Mouse (Mus musculus) lung, embryonic 16.5 days (tissue): ENCODE measurements around the gene Ccdc13. TPM values are rescaled to one million over a fixed set of nuclear protein-coding genes. Genes with fewer than 3 reads are reported as not detected.

Experiments used
- ATAC-seq: fragments of 200-750 bp; cut with Nextera tagmentation; 2 replicates; pipeline ENCODE4 v1.8.0; 2017; ENCODE audit warnings: low read depth, mild to moderate bottlenecking, moderate library complexity
- H3K27ac ChIP-seq: fragments of 300-500 bp; sonication (generic); 2 replicates; pipeline ENCODE4 v1.5.1; 2014; ENCODE audit warnings: mild to moderate bottlenecking, control low read depth, low read length
- H3K27me3 ChIP-seq: fragments of 300-500 bp; sonication (generic); 2 replicates; pipeline ENCODE4 v1.6.1; 2014; ENCODE audit warnings: low read depth, low read length, mixed read lengths; ENCODE audit not compliant: control insufficient read depth, insufficient read depth
- H3K36me3 ChIP-seq: fragments of 300-500 bp; sonication (generic); 2 replicates; pipeline ENCODE4 v1.6.1; 2014; ENCODE audit warnings: low read length; ENCODE audit not compliant: control insufficient read depth, insufficient read depth
- H3K4me1 ChIP-seq: fragments of 300-500 bp; sonication (generic); replicated peaks from 2 replicates; pipeline ENCODE4 v1.6.1; 2014; ENCODE audit warnings: low read length, mixed read lengths; ENCODE audit not compliant: control insufficient read depth, insufficient read depth
- H3K4me2 ChIP-seq: fragments of 300-500 bp; sonication (generic); 2 replicates; pipeline ENCODE4 v1.6.1; 2014; ENCODE audit warnings: low read depth, low read length, control low read depth
- H3K4me3 ChIP-seq: fragments of 300-500 bp; sonication (generic); 2 replicates; pipeline ENCODE4 v1.5.1; 2014; ENCODE audit warnings: mild to moderate bottlenecking, low read length, control low read depth
- H3K9ac ChIP-seq: fragments of 300-500 bp; sonication (generic); 2 replicates; pipeline ENCODE4 v1.6.1; 2014; ENCODE audit warnings: low read length, control low read depth
- H3K9me3 ChIP-seq: fragments of 300-500 bp; sonication (generic); 2 replicates; pipeline ENCODE4 v1.6.1; 2016; ENCODE audit warnings: low read length; ENCODE audit not compliant: control insufficient read depth
- WGBS: fragments of 180-500 bp; shearing (Covaris S2); extraction: QIAGEN DNeasy Blood & Tissue Kit; methylation state at CpG from one replicate; pipeline ENCODE4 v1.1.7; 2014; 5-methylcytosine and 5-hydroxymethylcytosine counted together
- polyA plus RNA-seq: library from polyadenylated mRNA; unstranded; fragments of >200 nt; fragmentation: Nextera tagmentation; extraction: Ambion mirVana; gene quantifications from 2 replicates; pipeline ENCODE4 v1.2.1, GENCODE M21; 2015

Ccdc13 gene
- polyA plus RNA-seq, 1 experiment from 2014 or later = 2.0 TPM

DNA sequence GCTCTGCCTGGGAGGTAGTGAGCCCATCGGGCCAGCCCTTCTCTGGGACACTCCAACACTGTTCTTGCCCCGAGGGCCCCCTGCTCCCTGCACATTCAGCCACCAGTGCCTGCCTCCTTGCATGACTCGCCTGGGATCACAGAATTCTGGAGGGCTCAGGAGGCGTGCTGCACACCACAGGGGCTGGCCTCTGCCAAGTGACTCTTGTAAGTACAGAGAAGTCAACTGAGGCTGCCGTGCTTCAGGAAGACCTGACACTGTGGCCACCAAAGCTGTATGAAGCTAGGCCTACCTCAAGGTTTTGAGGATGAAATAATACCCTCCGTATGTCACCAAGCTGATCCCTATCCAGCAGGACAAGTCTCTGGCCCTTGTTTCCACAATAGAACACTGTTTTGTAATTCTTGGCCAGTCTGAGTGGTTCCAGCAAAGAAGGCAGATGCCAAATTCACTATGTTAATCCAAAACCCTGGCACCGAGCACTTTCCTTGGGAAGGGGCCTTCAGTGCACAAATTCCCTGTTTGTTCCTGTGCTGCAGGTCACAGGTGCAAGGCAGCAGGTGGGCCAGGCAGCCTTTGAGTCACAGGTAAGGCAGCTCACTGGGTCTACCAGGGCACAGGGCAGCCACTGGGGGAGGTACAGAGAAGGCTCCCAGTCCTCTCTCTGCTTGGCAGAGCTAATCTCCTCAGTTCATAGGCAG, 19.3 kb downstream of the Ccdc13 start:
- no peaks in the 10 kb centered on the region for H3K36me3 ChIP-seq
- 36% methylated on average over 7 of the region's 7 CpGs for WGBS
- no peak overlapping the region for H3K4me3 ChIP-seq
- peaks cover 5% of the 10 kb centered on the region for H3K4me1 ChIP-seq
- H3K9ac ChIP-seq = no peak overlapping the region
- no peaks in the 10 kb centered on the region for H3K27me3 ChIP-seq
- no peak for ATAC-seq
- no peaks in the 10 kb centered on the region for H3K9me3 ChIP-seq
- no peak overlapping the region for H3K4me2 ChIP-seq
- H3K27ac ChIP-seq = no peak overlapping the region

DNA sequence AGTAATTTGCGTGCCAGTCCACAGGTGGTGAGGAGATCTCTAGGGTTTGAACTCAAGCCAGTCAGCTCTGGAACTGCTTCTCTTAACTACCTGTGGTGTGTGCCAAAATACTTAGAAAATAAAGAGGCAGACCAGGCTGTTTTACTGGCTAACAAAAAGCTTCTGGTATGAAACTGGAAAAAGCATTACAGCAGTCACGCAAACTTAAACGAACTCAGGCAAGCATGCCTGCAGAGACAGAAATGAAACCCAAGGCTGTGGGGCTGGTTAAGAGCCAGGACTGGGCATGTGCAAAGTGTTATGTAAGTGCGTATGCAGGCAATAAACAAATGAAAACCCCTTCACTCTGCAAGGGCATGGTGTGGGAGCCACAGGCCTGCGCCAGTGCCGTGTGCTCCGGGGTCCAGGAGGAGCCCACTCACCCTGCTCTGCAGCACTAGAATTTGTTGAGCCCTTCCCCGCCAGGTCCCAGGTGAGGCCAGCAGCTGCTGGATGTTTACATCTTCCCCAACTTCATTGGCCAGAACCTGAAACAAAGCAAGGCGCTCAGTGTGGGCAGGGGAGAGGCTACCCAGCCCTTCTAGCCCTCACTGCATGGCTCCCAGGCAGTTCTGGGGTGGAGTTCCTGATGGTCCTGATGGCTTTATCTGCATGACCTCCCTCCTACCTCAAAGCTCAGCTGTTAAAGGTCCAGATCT, 20.0 kb downstream of the Ccdc13 start:
- 0 out of 2 replicates have a peak, but pooled peaks have one; percentile 15 for ATAC-seq
- H3K27ac ChIP-seq = no peak overlapping the region

DNA sequence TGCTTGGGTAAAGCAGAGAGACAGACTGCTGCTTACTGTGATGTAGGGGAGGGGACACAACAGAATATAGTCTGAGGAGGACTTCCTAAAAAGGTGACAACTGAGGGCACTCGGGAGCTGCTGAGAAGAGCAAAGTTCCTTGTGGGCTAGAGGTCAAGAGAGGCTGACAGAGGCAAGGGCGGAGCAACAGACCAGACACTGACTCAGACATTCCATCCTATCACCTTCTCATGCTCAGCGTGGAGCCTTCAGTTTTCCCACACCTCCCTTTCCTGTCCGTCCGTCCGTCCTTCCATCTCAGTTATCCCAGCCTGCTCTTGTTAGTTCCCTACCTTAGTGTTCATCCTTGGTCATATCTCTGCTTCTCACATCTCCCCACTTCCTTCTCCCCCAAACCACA, 24.1 kb downstream of the Ccdc13 start:
- Histone ChIP-seq H3K4me1 (peaks cover 5% of the 10 kb centered on the region), H3K9ac (no peak overlapping the region), H3K27me3 (no peaks in the 10 kb centered on the region), H3K9me3 (no peaks in the 10 kb centered on the region), H3K4me3 (no peak overlapping the region), H3K36me3 (no peaks in the 10 kb centered on the region), H3K27ac (no peak overlapping the region), H3K4me2 (no peak overlapping the region)
- 54% methylated on average over 6 of the region's 6 CpGs for WGBS
- ATAC-seq = no peak

More for the DNA sequence above, 20.0 kb downstream of the Ccdc13 start:
- 48% methylated on average over 9 of the region's 9 CpGs for WGBS
- H3K9ac ChIP-seq = no peak overlapping the region
- no peaks in the 10 kb centered on the region for H3K27me3 ChIP-seq
- no peaks in the 10 kb centered on the region for H3K9me3 ChIP-seq
- no peaks in the 10 kb centered on the region for H3K36me3 ChIP-seq
- no peak overlapping the region for H3K4me3 ChIP-seq
- peaks cover 5% of the 10 kb centered on the region for H3K4me1 ChIP-seq
- H3K4me2 ChIP-seq = no peak overlapping the region

DNA sequence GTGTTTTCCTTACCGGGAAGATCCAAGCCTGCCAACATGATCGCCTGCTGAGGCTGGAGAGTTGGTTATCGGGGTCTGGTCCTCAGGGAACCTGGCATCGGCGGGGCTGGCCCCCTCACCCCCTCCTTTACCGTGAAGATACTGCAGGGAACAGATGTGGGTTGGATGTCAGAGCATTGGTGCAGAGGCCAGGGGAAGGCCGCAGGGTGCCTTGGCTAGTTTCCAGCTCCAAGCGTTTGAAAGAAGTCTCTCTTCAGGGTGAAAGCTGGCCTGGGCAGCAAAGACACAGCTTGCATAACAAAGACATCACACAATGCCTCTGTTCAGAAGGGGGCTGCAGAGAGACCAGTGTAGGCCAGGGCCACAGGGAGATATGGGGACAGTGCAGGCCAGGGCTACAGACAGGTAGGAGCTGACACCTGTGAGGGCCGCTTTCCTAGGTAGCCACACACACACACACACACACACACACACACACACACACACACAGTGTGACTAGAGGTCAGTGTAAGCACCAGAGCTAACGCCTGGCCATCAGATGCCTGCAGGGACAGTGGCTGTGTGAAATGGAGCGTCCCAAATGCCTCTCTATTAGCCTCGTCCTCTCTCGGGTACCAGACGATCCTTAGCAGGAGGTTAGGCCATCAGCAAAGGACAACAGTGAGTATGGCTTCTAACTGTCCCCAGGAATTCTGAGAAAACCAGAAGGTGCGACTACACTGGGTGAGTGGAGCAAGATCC, 29.0 kb downstream of the Ccdc13 start:
- Histone ChIP-seq H3K4me1 (peaks cover 6% of the 10 kb centered on the region), H3K4me2 (no peak overlapping the region), H3K36me3 (no peaks in the 10 kb centered on the region), H3K9ac (no peak overlapping the region), H3K27me3 (no peaks in the 10 kb centered on the region), H3K27ac (no peak overlapping the region), H3K4me3 (no peak overlapping the region), H3K9me3 (no peaks in the 10 kb centered on the region)
- ATAC-seq = peak; percentile 19; the same call in 1 of the 2 replicates
- 39% methylated on average over 15 of the region's 15 CpGs for WGBS

DNA sequence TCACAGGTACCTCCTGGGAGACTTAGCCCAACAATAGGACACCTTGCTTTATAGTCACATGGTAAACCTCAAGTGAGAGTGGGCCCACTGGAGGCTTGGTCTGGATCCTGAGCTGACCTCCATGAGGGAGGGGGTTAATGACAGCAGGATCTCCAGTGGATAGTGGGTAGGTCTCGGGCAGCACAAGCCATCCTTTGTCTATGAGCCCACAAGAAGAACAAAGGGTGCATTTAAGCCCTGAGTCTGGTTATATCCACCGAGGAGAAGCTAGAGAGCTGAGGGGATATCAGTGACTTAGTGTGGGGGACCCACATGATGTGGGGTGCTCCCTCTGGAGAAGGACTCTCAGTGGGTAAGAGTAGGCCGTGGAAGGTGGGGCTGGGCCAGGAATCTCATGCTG, 30.8 kb downstream of the Ccdc13 start:
- ATAC-seq = no peak
- Histone ChIP-seq H3K9me3 (no peaks in the 10 kb centered on the region), H3K4me3 (no peak overlapping the region), H3K9ac (no peak overlapping the region), H3K4me2 (no peak overlapping the region), H3K4me1 (peaks cover 6% of the 10 kb centered on the region), H3K36me3 (no peaks in the 10 kb centered on the region), H3K27ac (no peak overlapping the region), H3K27me3 (no peaks in the 10 kb centered on the region)
- 56% methylated on average over 3 of the region's 3 CpGs for WGBS

DNA sequence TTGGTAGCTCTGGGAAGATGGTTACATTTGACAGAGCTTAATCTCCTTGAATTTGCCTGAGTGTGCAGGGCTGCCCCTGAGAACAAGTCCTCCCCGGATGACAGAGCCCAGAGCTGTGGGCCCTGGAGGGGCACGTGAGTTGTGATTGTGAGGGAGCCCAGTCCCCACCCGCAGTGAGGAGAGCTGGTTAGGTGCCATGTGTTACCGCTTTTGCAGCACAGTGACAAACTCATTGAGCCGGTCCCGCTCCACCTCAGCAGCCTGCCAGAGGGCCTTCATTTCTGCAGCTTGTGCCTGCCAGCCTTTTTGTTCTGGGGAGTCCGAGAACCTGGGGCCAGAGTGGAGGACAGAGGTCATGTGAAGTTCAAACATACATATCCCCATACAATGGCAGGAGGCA, 31.3 kb downstream of the Ccdc13 start:
- Histone ChIP-seq H3K36me3 (no peaks in the 10 kb centered on the region), H3K27me3 (no peaks in the 10 kb centered on the region), H3K4me1 (peaks cover 6% of the 10 kb centered on the region), H3K9ac (no peak overlapping the region), H3K9me3 (no peaks in the 10 kb centered on the region), H3K27ac (no peak overlapping the region), H3K4me2 (no peak overlapping the region), H3K4me3 (no peak overlapping the region)
- no peak for ATAC-seq
- 57% methylated on average over 7 of the region's 7 CpGs for WGBS

DNA sequence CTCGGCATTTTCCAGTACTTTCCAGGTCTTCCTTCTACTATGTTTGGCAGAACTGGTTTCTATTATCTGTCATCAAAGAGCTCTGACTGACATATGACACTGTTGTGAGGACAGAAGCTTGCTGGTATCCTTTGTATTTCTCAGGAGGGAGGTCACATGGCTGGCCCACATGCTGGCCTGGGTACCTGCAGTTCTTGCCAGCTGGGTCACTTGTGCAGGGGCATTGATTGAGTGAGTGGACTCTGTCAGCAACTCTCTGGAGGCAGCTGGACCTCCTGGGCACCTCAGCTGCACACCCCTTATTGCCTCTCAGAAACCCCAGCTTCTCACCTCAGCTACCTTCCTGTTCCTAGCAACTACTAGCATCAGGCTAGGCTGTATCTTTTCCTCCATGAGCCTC, 31.7 kb downstream of the Ccdc13 start:
- Histone ChIP-seq H3K4me2 (no peak overlapping the region), H3K27ac (no peak overlapping the region), H3K9me3 (no peaks in the 10 kb centered on the region), H3K27me3 (no peaks in the 10 kb centered on the region), H3K4me3 (no peak overlapping the region), H3K9ac (no peak overlapping the region), H3K36me3 (no peaks in the 10 kb centered on the region), H3K4me1 (peaks cover 6% of the 10 kb centered on the region)
- WGBS = 68% methylated on average over 1 of the region's 1 CpGs
- ATAC-seq = no peak

DNA sequence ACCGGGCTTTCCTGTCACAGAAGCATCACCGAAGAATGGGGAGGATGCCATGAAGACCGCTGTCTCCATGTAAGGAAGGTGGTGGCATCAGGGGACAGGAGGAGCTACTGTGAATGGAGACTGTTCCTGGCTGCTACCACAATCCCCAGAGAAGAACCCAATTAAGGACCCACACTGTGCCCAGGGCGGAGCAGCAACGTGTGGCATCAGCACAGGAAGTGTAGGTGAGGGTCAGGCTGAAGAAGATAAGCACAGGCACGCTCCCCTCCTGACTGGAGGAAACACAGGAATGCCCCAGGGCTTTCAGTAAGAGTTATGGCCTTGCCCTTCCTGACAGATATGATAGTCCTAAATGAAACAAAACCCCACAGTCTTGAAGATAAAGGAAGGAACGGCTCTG, 36.5 kb downstream of the Ccdc13 start:
- H3K4me3 ChIP-seq = no peak overlapping the region
- no peak for ATAC-seq
- H3K9me3 ChIP-seq = no peaks in the 10 kb centered on the region
- H3K36me3 ChIP-seq = no peaks in the 10 kb centered on the region
- H3K4me2 ChIP-seq = no peak overlapping the region
- H3K27ac ChIP-seq = no peak overlapping the region
- 0 out of 2 replicates have a peak, but pooled peaks cover 2% of the 10 kb centered on the region for H3K4me1 ChIP-seq
- 45% methylated on average over 7 of the region's 7 CpGs for WGBS
- no peak overlapping the region for H3K9ac ChIP-seq
- no peaks in the 10 kb centered on the region for H3K27me3 ChIP-seq

DNA sequence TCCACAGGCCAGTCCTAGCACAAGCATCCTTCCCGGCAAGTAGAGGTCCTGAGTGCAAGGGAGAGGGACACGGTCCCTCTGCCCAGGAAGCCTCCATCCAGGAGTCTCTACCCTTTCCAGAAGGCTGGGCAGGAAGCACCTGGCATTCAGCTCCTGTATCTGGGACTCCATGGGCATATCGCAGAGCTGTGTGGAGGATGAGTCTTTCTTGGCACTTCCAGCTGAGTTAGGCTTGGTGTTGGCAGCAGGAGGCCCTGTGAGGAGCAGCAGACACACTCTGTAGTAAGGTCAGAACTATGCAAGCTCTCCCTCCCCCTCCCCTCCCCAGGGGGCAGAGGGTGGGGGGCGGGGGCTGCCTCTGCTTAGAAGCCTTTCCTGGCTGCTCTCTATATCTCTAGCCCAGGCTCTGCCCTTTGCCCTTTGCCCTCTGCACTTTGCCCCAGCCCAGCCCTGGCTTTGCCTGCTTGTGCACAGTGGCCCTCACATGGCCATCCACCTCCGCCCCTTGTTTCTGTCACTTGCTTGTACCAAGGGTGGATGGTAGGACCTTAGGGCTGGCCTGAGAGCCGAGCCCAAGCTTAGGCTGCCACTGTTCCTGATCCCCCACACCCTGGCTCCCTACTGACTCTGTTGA, 40.3 kb downstream of the Ccdc13 start:
- H3K4me3 ChIP-seq = no peak overlapping the region
- no peaks in the 10 kb centered on the region for H3K27me3 ChIP-seq
- H3K36me3 ChIP-seq = no peaks in the 10 kb centered on the region
- H3K27ac ChIP-seq = no peak overlapping the region
- H3K9me3 ChIP-seq = no peaks in the 10 kb centered on the region
- ATAC-seq = no peak
- 39% methylated on average over 6 of the region's 6 CpGs for WGBS
- H3K9ac ChIP-seq = no peak overlapping the region
- no peak overlapping the region for H3K4me2 ChIP-seq
- 0 out of 2 replicates have a peak, but pooled peaks cover 5% of the 10 kb centered on the region for H3K4me1 ChIP-seq
